Comparison of ENCODE assay signal across 24 mouse cellular contexts in the genomic region with DNA sequence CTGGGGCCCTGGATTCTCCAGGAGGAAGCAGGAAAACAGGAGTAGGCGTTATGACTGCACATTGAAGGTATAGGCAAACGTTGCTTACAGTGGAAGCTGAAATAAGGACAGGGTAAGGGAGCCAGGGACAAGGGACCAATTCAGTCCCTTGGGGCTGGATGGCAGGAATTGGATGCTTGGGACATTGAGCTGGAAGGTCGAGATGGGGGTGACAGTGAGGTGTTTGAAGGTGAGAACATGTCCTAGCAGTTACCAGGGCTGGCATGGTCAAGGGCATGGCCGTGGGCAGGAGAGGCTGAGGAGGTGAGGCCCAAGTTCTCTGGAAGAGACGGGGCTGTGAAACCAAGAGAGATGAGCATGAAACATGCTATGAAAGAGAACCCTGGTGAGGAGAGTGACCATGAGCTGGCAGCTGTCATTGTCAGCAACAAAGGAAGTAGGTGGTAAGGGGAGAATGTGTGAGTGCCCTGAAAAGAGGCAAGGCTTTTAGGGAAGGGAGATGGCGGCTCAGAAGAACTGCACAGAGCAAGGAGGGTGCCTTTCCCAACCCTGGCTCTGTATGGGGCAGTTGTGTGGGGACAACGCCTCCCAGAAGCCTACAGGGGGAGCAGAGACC. TPM values are rescaled to one million over a fixed set of nuclear protein-coding genes. Genes with fewer than 3 reads are reported as not detected.
DNase-seq lines count a peak whose midpoint lies in the region; ATAC-seq lines count a peak whose summit lies in the region.
"Had no signal": no experiment of that assay in that cellular context is flagged by ENCODE, and none has a peak within 500 bp of the region (broad histone marks: within the 10 kb centered on the region; RNA-seq: fewer than 3 reads in every experiment).

No protein-coding gene starts in this region.

- peak overlapping the region; percentile 65 for H3K9ac ChIP-seq in liver, embryonic 13.5 days
- no peak overlapping the region for H3K9ac ChIP-seq in forebrain, embryonic 14.5 days (ENCODE audit: low read length)
- H3K9ac ChIP-seq: embryonic facial prominence, embryonic 12.5 days; forebrain, postnatal 0 days; hindbrain, embryonic 12.5 days; kidney, embryonic 15.5 days; limb, embryonic 13.5 days; lung, embryonic 15.5 days; midbrain, embryonic 13.5 days had no signal

- peak overlapping the region; percentile 62 for H3K4me2 ChIP-seq in liver, embryonic 13.5 days
- no peak overlapping the region for H3K4me2 ChIP-seq in forebrain, embryonic 14.5 days (ENCODE audit: low read length)
- H3K4me2 ChIP-seq: embryonic facial prominence, embryonic 12.5 days; hindbrain, embryonic 12.5 days; kidney, embryonic 15.5 days; limb, embryonic 13.5 days; lung, embryonic 15.5 days; midbrain, embryonic 13.5 days had no signal

- H3K36me3 ChIP-seq in heart, embryonic 10.5 days = no peaks in the 10 kb centered on the region
- no peaks in the 10 kb centered on the region for H3K36me3 ChIP-seq in liver, embryonic 13.5 days
- H3K36me3 ChIP-seq in forebrain, embryonic 14.5 days (ENCODE audit: control insufficient read depth, insufficient read depth, low read length) = no peaks in the 10 kb centered on the region
- H3K36me3 ChIP-seq: embryonic facial prominence, embryonic 12.5 days; hindbrain, embryonic 12.5 days; kidney, embryonic 15.5 days; limb, embryonic 13.5 days; lung, embryonic 15.5 days; midbrain, embryonic 13.5 days had no signal

- intact Hi-C loops in heart, postnatal 10 days (cut with DNase I) = no loop called here

- no peak overlapping the region for H3K4me3 ChIP-seq in heart, embryonic 10.5 days
- no peak overlapping the region for H3K4me3 ChIP-seq in liver, embryonic 13.5 days (replicated peaks)
- no peak overlapping the region for H3K4me3 ChIP-seq in forebrain, embryonic 14.5 days (ENCODE audit: low read depth, low read length)
- H3K4me3 ChIP-seq: embryonic facial prominence, embryonic 12.5 days; hindbrain, embryonic 12.5 days; kidney, embryonic 15.5 days; limb, embryonic 13.5 days; lung, embryonic 15.5 days; midbrain, embryonic 13.5 days had no signal

- 77% methylated on average over 7 of the region's 7 CpGs for WGBS in heart, embryonic 10.5 days
- WGBS in liver, embryonic 13.5 days (ENCODE audit: insufficient replicate concordance) = 65% methylated on average over 7 of the region's 7 CpGs
- WGBS in forebrain, embryonic 14.5 days = 71% methylated on average over 7 of the region's 7 CpGs

- H3K27me3 ChIP-seq in heart, embryonic 10.5 days (ENCODE audit: insufficient read depth, poor library complexity, severe bottlenecking) = no peaks in the 10 kb centered on the region
- H3K27me3 ChIP-seq in liver, embryonic 13.5 days = no peaks in the 10 kb centered on the region
- no peaks in the 10 kb centered on the region for H3K27me3 ChIP-seq in forebrain, embryonic 14.5 days (replicated peaks; ENCODE audit: control insufficient read depth, insufficient read depth, low read length)
- H3K27me3 ChIP-seq: embryonic facial prominence, embryonic 12.5 days; hindbrain, embryonic 12.5 days; kidney, embryonic 15.5 days; limb, embryonic 13.5 days; lung, embryonic 15.5 days; midbrain, embryonic 13.5 days had no signal

- H3K9me3 ChIP-seq in heart, embryonic 10.5 days = no peaks in the 10 kb centered on the region
- no peaks in the 10 kb centered on the region for H3K9me3 ChIP-seq in liver, embryonic 13.5 days (replicated peaks)
- no peaks in the 10 kb centered on the region for H3K9me3 ChIP-seq in forebrain, embryonic 14.5 days (replicated peaks; ENCODE audit: control insufficient read depth, low read length)
- H3K9me3 ChIP-seq: embryonic facial prominence, embryonic 12.5 days; hindbrain, embryonic 12.5 days; kidney, embryonic 15.5 days; limb, embryonic 13.5 days; lung, embryonic 15.5 days; midbrain, embryonic 13.5 days had no signal

- no peak for DNase-seq in heart, embryonic 10.5 days (ENCODE audit: low spot score)
- DNase-seq in heart, postnatal 10 days = no peak
- peak; percentile 33 for DNase-seq in 3134 (ENCODE audit: extremely low read depth, insufficient read length, low spot score)
- DNase-seq in ZHBTc4 (ENCODE audit: low read depth, low spot score) = peak; percentile 22
- DNase-seq in liver, embryonic 13.5 days = no peak
- DNase-seq in frontal cortex, adult 2 months (ENCODE audit: extremely low spot score in 1 of 2, low spot score in 1 of 2) = no peak
- DNase-seq in right cerebral cortex, postnatal 25 days = no peak
- DNase-seq in forebrain, embryonic 14.5 days (ENCODE audit: low spot score) = no peak
- DNase-seq: cerebellum, adult 9-11 months; forebrain, postnatal 0 days; layer of hippocampus, postnatal 36 days; right cerebral cortex, postnatal 14 days had no signal

- no peak for ATAC-seq in liver, embryonic 13.5 days (ENCODE audit: low read depth)
- no peak for ATAC-seq in forebrain, embryonic 14.5 days
- ATAC-seq: forebrain, postnatal 0 days; midbrain, embryonic 13.5 days had no signal

- H3K4me1 ChIP-seq in heart, embryonic 10.5 days = peaks cover 14% of the 10 kb centered on the region; the same call in 1 of the 2 replicates
- H3K4me1 ChIP-seq in liver, embryonic 13.5 days (replicated peaks) = peaks cover 69% of the 10 kb centered on the region
- no peaks in the 10 kb centered on the region for H3K4me1 ChIP-seq in forebrain, embryonic 14.5 days (ENCODE audit: control insufficient read depth, insufficient read depth, low read length)
- H3K4me1 ChIP-seq: embryonic facial prominence, embryonic 12.5 days; hindbrain, embryonic 12.5 days; kidney, embryonic 15.5 days; limb, embryonic 13.5 days; lung, embryonic 15.5 days; midbrain, embryonic 13.5 days had no signal

- H3K27ac ChIP-seq in heart, embryonic 10.5 days = peak overlapping the region; percentile 17; the same call in 1 of the 2 replicates
- peak overlapping the region; percentile 97 for H3K27ac ChIP-seq in liver, embryonic 13.5 days
- no peak overlapping the region for H3K27ac ChIP-seq in forebrain, embryonic 14.5 days (ENCODE audit: low read depth, low read length)
- H3K27ac ChIP-seq: embryonic facial prominence, embryonic 12.5 days; hindbrain, embryonic 12.5 days; kidney, embryonic 15.5 days; limb, embryonic 13.5 days; lung, embryonic 15.5 days; macrophage; midbrain, embryonic 13.5 days had no signal

RNA-seq across cellular contexts. Expression of gene Ccl22, which starts 10.5 kb away (rescaled TPM):
- not detected in 2 replicates for polyA plus RNA-seq in heart, embryonic 10.5 days (2016; fragmentation: Nextera tagmentation; extraction: Ambion mirVana)
- total RNA-seq in heart, postnatal 10 days (2021) = not detected
- 0.24 and 0.27 TPM in 2 replicates for polyA plus RNA-seq in liver, embryonic 13.5 days (2015; fragmentation: Nextera tagmentation; extraction: Ambion mirVana)
- 0.22 and 0.23 TPM in 2 replicates for polyA plus RNA-seq in frontal cortex, adult 2 months (2012; rRNA removed)
- polyA plus RNA-seq in forebrain, embryonic 14.5 days (2014; fragmentation: Nextera tagmentation; extraction: Ambion mirVana) = not detected in 2 replicates
- total RNA-seq: forebrain, postnatal 0 days; gastrocnemius, adult 18-20 months; layer of hippocampus, postnatal 36 days; left cerebral cortex, postnatal 14 days had no signal
- polyA plus RNA-seq: embryonic facial prominence, embryonic 12.5 days; hindbrain, embryonic 12.5 days; inflammation-experienced regulatory T-cells, adult 6 months; kidney, embryonic 15.5 days; limb, embryonic 13.5 days; midbrain, embryonic 13.5 days; neural tube, embryonic 14.5 days; stomach, embryonic 16.5 days had no signal

RNA-seq across cellular contexts. Expression of gene Cx3cl1, which starts 37.0 kb away (rescaled TPM):
- polyA plus RNA-seq in heart, embryonic 10.5 days (2016; fragmentation: Nextera tagmentation; extraction: Ambion mirVana) = 6.2 and 11.0 TPM in 2 replicates
- total RNA-seq in heart, postnatal 10 days (2021) = 1 to 10 TPM; 3.4 to 3.9 TPM
- polyA plus RNA-seq in liver, embryonic 13.5 days (2015; fragmentation: Nextera tagmentation; extraction: Ambion mirVana) = 0.39 and 0.40 TPM in 2 replicates
- 470 and 510 TPM in 2 replicates for polyA plus RNA-seq in frontal cortex, adult 2 months (2012; rRNA removed)
- 11.2 and 18.4 TPM in 2 replicates for polyA plus RNA-seq in forebrain, embryonic 14.5 days (2014; fragmentation: Nextera tagmentation; extraction: Ambion mirVana)

RNA-seq across cellular contexts. Expression of gene Pllp, which starts 38.8 kb away (rescaled TPM):
- 0.20 and 1.1 TPM in 2 replicates for polyA plus RNA-seq in heart, embryonic 10.5 days (2016; fragmentation: Nextera tagmentation; extraction: Ambion mirVana)
- 1 to 10 TPM in 1 of 2 experiments, under 1 TPM in 1; 0.72 to 1.1 TPM for total RNA-seq in heart, postnatal 10 days (2021)
- polyA plus RNA-seq in liver, embryonic 13.5 days (2015; fragmentation: Nextera tagmentation; extraction: Ambion mirVana) = 0.81 and 1.3 TPM in 2 replicates
- polyA plus RNA-seq in frontal cortex, adult 2 months (2012; rRNA removed) = 89.0 TPM in 2 replicates
- polyA plus RNA-seq in forebrain, embryonic 14.5 days (2014; fragmentation: Nextera tagmentation; extraction: Ambion mirVana) = 0.71 and 1.2 TPM in 2 replicates
- polyA plus RNA-seq: macrophage had no signal

Comparison
In these comparisons a context has a peak if more than half of its experiments do, and no peak if none do; other contexts are left out.
1. DNase-seq: peak in 3134 (single experiment) and ZHBTc4 (single experiment); none in heart, embryonic 10.5 days (single experiment), heart, postnatal 10 days (0 of 2), liver, embryonic 13.5 days (single experiment), frontal cortex, adult 2 months (0 of 2), right cerebral cortex, postnatal 25 days (single experiment) and forebrain, embryonic 14.5 days (single experiment).
2. RNA of gene Cx3cl1, which starts 37.0 kb away (polyA plus RNA-seq): 470 to 510 TPM in frontal cortex, adult 2 months; 11.2 to 18.4 TPM in forebrain, embryonic 14.5 days, 6.2 to 11.0 TPM in heart, embryonic 10.5 days and 0.39 to 0.40 TPM in liver, embryonic 13.5 days; every median in the first group is over 10 times any median in the second.
3. RNA of gene Pllp, which starts 38.8 kb away (polyA plus RNA-seq): 89.0 TPM in frontal cortex, adult 2 months; 0.20 to 1.1 TPM in heart, embryonic 10.5 days, 0.81 to 1.3 TPM in liver, embryonic 13.5 days and 0.71 to 1.2 TPM in forebrain, embryonic 14.5 days; every median in the first group is over 10 times any median in the second.